Mouse (Mus musculus): ENCODE results near the gene Frem1.

DNA sequence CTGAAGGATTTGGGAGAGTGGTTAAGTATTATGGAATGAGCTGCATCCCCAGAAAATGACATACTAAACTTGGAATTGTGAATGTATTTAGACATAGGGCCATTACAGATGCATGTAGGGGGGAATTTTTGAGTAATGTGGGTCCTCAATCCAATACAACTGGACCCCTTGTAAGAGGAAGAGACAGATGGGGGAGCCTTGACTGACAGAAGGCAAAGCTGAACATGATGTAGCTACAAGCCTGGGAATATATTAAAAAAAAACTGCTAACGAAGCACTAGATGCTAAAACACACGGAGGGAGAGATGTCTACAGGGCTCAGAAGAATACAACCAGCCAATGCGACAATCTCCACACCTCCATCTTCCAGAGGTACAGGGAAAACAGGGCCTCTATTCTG lies 60.1 kb downstream of the Frem1 start:
- no peak for TF ChIP-seq CEBPB (IDR thresholded peaks at IDR 0.05; ENCODE audit: low read depth)
- TF ChIP-seq CTCF (IDR thresholded peaks at IDR 0.05; ENCODE audit: control insufficient read depth, insufficient read depth, insufficient read length) = no peak
